Mouse (Mus musculus): ENCODE measurements around the gene Trim71. TPM values are rescaled to one million over a fixed set of nuclear protein-coding genes. Genes with fewer than 3 reads are reported as not detected.

Trim71 gene
- not detected for total RNA-seq (2023)

DNA sequence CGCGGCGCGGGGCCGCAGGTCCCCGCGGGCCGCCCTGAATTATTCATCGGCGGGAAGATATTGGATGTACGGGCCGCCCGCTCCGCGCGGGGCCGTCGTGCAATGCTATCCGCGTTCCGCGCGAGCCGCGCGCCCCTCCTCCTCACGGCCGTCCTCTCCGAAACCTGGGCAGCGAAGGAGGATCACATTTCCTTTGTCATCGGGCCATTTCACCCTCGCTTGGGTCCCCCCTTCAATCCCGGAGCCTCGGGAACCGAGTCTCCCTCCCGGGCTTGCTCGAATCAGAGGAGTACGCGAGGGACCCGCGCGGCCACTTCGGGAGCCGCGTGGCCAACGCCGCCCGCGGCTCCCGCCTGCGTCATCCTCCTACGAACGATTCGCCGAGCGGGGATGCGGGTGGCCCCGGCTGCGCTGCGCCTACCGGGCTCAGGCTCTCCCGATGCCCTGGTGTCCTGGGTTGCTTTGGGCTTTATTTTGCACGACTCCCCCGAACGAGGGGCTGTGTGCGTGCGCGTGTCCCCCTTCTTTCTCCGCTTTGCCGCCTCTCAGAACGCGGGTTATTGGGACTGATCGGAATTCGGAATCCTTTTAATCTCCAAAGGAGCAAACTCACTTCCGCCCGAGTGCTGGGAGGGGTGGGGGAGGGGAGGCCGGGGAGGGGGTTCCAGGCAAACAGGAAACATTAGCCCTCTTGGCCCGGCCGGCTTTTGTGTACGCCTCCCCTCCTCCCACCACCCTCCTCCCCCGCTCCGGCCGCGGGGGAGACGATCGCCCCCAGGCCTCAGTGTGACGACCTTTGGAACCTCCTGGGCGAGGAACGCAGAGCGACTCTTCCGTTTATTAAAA, at the start of gene Trim71:
Gene Trim71, minus strand, starts transcription at position 609 of the 846 bp plus-strand sequence.

DNA sequence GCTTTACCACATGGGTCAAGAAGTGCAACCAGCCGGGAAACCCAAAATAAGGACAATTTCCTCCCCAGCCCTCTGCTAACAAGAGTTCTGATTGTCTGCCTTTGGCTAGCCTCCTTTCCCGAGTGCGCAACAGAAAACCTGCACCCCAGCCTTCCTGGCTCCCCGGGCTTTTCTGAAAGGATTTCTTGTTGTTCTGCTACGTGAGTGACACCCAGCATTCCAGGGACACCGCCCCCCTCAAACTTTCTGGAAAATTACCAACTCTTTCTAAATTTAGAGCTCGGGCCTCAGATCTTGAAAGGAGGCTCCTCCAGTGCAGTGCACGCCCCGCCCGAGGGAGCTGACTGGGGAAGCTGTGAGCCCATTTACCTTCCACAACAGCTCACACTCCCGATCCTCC, 48.8 kb downstream of the Trim71 start, which contains the start of gene C130032M10Rik:
Gene C130032M10Rik, plus strand, starts transcription at position 334 of the 400 bp plus-strand sequence.

DNA sequence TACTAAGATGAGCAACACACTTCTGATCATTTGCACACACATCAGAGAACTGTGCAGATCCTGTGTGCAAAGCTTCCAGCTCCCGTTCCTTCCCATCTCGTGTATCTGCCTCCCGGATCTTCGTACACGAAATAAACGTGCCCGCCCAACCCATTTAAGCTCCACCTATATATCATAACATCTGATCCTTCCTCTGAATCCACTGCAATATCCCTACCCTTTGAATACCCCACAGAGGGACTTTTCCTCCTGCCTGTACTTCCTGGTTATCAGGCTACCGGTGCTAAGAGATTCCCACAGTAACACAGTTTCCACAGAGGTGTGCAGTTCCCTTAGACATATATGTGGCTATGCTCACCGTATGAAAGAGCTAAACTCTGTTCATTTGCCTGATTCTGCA, 59.4 kb downstream of the Trim71 start, which contains the start of gene Ccr4:
Gene Ccr4, minus strand, starts transcription at position 101 of the 400 bp plus-strand sequence.

Other genes with a start within 250 kb of the Trim71 start
- gene Bcl2a1c, start 234.2 kb downstream of the Trim71 start, total RNA-seq (2023): 1 to 10 TPM; 1.8 to 2.1 TPM
- 10 to 100 TPM; 11.9 to 12.2 TPM for gene Crtap, start 173.7 kb downstream of the Trim71 start, total RNA-seq (2023)
- gene Glb1, start 163.3 kb downstream of the Trim71 start, total RNA-seq (2023): 10 to 100 TPM; 32.9 to 33.8 TPM
- gene Tmppe, start 163.3 kb downstream of the Trim71 start, total RNA-seq (2023): 10 to 100 TPM; 12.5 to 12.7 TPM
- gene Ccr4, start 59.5 kb downstream of the Trim71 start, total RNA-seq (2023): not detected
- gene C130032M10Rik, start 48.7 kb downstream of the Trim71 start, total RNA-seq (2023): not detected
- 10 to 100 TPM; 40.2 to 43.7 TPM for gene Cnot10, start 75.8 kb upstream of the Trim71 start, total RNA-seq (2023)
- 10 to 100 TPM; 47.0 to 51.3 TPM for gene Dync1li1, start 124.4 kb upstream of the Trim71 start, total RNA-seq (2023)
- 100 to 1,000 TPM; 106 to 107 TPM for gene Cmtm6, start 166.7 kb upstream of the Trim71 start, total RNA-seq (2023)
- gene Cmtm7, start 217.5 kb upstream of the Trim71 start, total RNA-seq (2023): 100 to 1,000 TPM; 164 to 202 TPM